Mouse (Mus musculus) right cerebral cortex, adult 2 months (tissue): ENCODE data around the gene Fasn.

Experiments
- DNase-seq, 2 experiments: peaks; one replicate each; pipeline ENCODE4 v3.0.0; 2021 to 2022; ENCODE audit warnings: low spot score in 2 of 2

The Fasn gene

GRCm38 (mm10) chr11:120826016-120826953, 1.9 kb upstream of the Fasn start:
- no peak for DNase-seq

GRCm38 (mm10) chr11:120825289-120825863, 1.0 kb upstream of the Fasn start:
- no peak for DNase-seq

GRCm38 (mm10) chr11:120824787-120825288, 491 bp upstream of the Fasn start:
- no peak for DNase-seq

- DNase-seq, result no peak
These were observed 798 bp downstream of the Fasn start for GRCm38 (mm10) chr11:120823551-120823947.

GRCm38 (mm10) chr11:120822831-120823550, 1.4 kb downstream of the Fasn start:
- DNase-seq, result no peak

- no peak for DNase-seq
These were observed 2.0 kb downstream of the Fasn start for GRCm38 (mm10) chr11:120822321-120822720.

GRCm38 (mm10) chr11:120821076-120821922, 3.0 kb downstream of the Fasn start:
- no peak for DNase-seq

GRCm38 (mm10) chr11:120820546-120820945, 3.8 kb downstream of the Fasn start:
- no peak for DNase-seq

- DNase-seq, result no peak
These were observed 4.8 kb downstream of the Fasn start for GRCm38 (mm10) chr11:120819556-120819955.

- no peak for DNase-seq
These were observed 6.1 kb downstream of the Fasn start for GRCm38 (mm10) chr11:120818251-120818650.

- DNase-seq, result no peak
These were observed 7.0 kb downstream of the Fasn start for GRCm38 (mm10) chr11:120817358-120817757.

GRCm38 (mm10) chr11:120812068-120812467, 12.3 kb downstream of the Fasn start:
- peak in 1 of 2 experiments; percentile 30 for DNase-seq

GRCm38 (mm10) chr11:120808010-120808409, 16.3 kb downstream of the Fasn start:
- no peak for DNase-seq

- DNase-seq, result no peak
These were observed 18.7 kb downstream of the Fasn start for GRCm38 (mm10) chr11:120805375-120806298.

GRCm38 (mm10) chr11:120804769-120805168, 19.6 kb downstream of the Fasn start:
- no peak for DNase-seq

- DNase-seq, result no peak
These were observed 20.1 kb downstream of the Fasn start for GRCm38 (mm10) chr11:120804274-120804673.

- peak; percentile 89 to 90 for DNase-seq
These were observed 24.1 kb downstream of the Fasn start for GRCm38 (mm10) chr11:120800061-120800904.

GRCm38 (mm10) chr11:120799316-120799890, 24.9 kb downstream of the Fasn start:
- DNase-seq, result no peak

GRCm38 (mm10) chr11:120798244-120798643, 26.1 kb downstream of the Fasn start:
- no peak for DNase-seq
